Mouse (Mus musculus) spleen, adult 2 months (tissue): ENCODE measurements around the gene Ranbp3l.

Experiments used
- CTCF ChIP-seq: fragments of 200-500 bp; IDR thresholded peaks from 2 replicates; pipeline ENCODE4 v1.5.1; 2011; ENCODE audit warnings: mild to moderate bottlenecking, inconsistent platforms; ENCODE audit not compliant: insufficient read depth, insufficient read length, insufficient replicate concordance; ENCODE audit errors: extremely low read depth
- POLR2A ChIP-seq: fragments of 200-500 bp; IDR thresholded peaks from 2 replicates; pipeline ENCODE4 v1.6.1; 2011; ENCODE audit warnings: low read depth, low read length, inconsistent platforms

DNA sequence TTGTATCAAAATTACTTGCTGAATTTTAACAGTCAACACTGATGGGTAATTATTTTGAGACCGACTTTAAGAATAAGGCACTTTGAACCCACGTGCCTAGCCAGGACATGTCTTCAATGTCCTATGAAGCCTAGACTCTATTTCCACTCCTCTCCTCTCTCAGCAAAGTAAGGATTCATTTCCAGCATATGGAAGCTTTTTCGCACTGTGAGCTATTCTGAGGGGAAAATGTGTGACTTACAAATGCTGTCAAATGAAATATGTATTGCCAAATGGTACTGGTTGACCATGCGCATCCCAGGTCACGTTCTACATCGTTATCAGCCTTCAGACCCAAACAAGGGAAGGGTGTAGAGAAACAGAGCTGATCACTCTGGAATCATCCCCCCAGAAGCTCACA lies 23.5 kb downstream of the Ranbp3l start:
- no peak for TF ChIP-seq CTCF
- no peak for TF ChIP-seq POLR2A
